Mouse (Mus musculus): ENCODE results near the gene Oard1.
A peak's percentile ranks its signal among the peaks of the same experiment; 100 is the strongest.

Oard1 gene

GRCm38 (mm10) chr17:48407910-48408525, 1.8 kb upstream of the Oard1 start:
- DNase-seq (ENCODE audit: low spot score in 2 of 2): no peak

- peak; percentile 59 to 74 for DNase-seq (ENCODE audit: low spot score in 2 of 2)
Observed at GRCm38 (mm10) chr17:48408526-48409291, 1.1 kb upstream of the Oard1 start.

- no peak for DNase-seq (ENCODE audit: low spot score in 2 of 2)
Observed at GRCm38 (mm10) chr17:48410299-48410785, 528 bp downstream of the Oard1 start.

GRCm38 (mm10) chr17:48411241-48411640, 1.4 kb downstream of the Oard1 start:
- DNase-seq (ENCODE audit: low spot score in 2 of 2): no peak

GRCm38 (mm10) chr17:48416011-48416410, 6.2 kb downstream of the Oard1 start:
- no peak for DNase-seq (ENCODE audit: low spot score in 2 of 2)

- no peak for DNase-seq (ENCODE audit: low spot score in 2 of 2)
Observed at GRCm38 (mm10) chr17:48416425-48417195, 6.8 kb downstream of the Oard1 start.

- DNase-seq (ENCODE audit: low spot score in 2 of 2): no peak
Observed at GRCm38 (mm10) chr17:48417521-48417920, 7.7 kb downstream of the Oard1 start.

GRCm38 (mm10) chr17:48418174-48418573, 8.4 kb downstream of the Oard1 start:
- no peak for DNase-seq (ENCODE audit: low spot score in 2 of 2)

GRCm38 (mm10) chr17:48418781-48419180, 9.0 kb downstream of the Oard1 start:
- DNase-seq (ENCODE audit: low spot score in 2 of 2): no peak

GRCm38 (mm10) chr17:48419571-48419970, 9.8 kb downstream of the Oard1 start:
- no peak for DNase-seq (ENCODE audit: low spot score in 2 of 2)

- no peak for DNase-seq (ENCODE audit: low spot score in 2 of 2)
Observed at GRCm38 (mm10) chr17:48424237-48424636, 14.4 kb downstream of the Oard1 start.

- DNase-seq (ENCODE audit: low spot score in 2 of 2): no peak
Observed at GRCm38 (mm10) chr17:48425823-48426612, 16.2 kb downstream of the Oard1 start.

- no peak for DNase-seq (ENCODE audit: low spot score in 2 of 2)
Observed at GRCm38 (mm10) chr17:48426991-48427750, 17.4 kb downstream of the Oard1 start.

GRCm38 (mm10) chr17:48427852-48428530, 18.2 kb downstream of the Oard1 start:
- DNase-seq (ENCODE audit: low spot score in 2 of 2): no peak

- no peak for DNase-seq (ENCODE audit: low spot score in 2 of 2)
Observed at GRCm38 (mm10) chr17:48430394-48430793, 20.6 kb downstream of the Oard1 start.

- no peak for DNase-seq (ENCODE audit: low spot score in 2 of 2)
Observed at GRCm38 (mm10) chr17:48431054-48431453, 21.2 kb downstream of the Oard1 start.

- no peak for DNase-seq (ENCODE audit: low spot score in 2 of 2)
Observed at GRCm38 (mm10) chr17:48432158-48432980, 22.6 kb downstream of the Oard1 start, which contains the start of gene Apobec2. Apobec2 (minus strand) TSS chr17:48432930.

- no peak for DNase-seq (ENCODE audit: low spot score in 2 of 2)
Observed at GRCm38 (mm10) chr17:48433006-48433655, 23.3 kb downstream of the Oard1 start.
